ENCODE assay signal across 9 mouse cellular contexts in the genomic region with DNA sequence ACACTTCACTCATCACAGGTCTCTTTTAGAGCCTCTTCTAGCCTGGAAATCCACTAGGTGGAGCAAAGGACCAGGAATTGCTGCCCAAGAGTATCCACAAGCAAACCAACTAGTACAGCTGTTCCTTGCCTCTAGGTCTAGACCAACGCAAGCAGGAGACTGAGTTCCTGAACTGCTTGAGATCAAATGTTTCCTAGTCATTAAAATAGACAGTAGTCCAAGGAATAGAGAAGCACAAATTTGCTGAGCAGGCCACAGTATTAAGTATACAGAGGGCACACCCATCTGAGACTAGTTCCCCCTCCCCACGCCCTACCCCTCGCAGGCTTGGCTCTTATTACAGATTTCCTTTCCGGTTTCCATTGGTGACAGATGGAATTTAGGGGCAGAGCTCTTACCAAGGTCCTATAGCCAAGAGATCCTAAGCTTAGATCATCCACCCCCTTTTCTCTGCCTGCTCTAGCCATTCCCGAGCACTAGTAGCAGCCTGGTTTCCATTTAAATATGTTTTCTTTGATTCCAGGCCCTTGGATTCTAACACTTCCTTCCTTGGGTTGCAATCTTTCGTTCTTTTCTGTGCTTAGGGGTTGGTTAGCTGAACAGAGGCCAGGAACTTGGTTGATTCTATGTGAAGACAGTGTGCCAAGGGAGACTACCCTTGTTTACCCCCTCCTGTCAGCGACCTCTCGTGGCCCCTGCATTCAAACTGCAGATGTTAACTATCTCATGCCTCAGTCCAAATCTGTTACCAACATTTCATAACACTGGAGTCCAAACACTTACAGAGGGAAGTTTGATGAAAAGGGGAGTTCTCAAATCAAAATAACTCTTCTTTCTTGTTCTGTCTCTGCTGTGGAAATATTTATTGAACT. TPM values are rescaled to one million over a fixed set of nuclear protein-coding genes. Genes with fewer than 3 reads are reported as not detected.
DNase-seq lines count a peak whose midpoint lies in the region; ATAC-seq lines count a peak whose summit lies in the region.
"Had no signal": no experiment of that assay in that cellular context is flagged by ENCODE, and none has a peak within 500 bp of the region (broad histone marks: within the 10 kb centered on the region; RNA-seq: fewer than 3 reads in every experiment).

No protein-coding gene starts in this region.

- no peak overlapping the region for H3K4me2 ChIP-seq in neural tube, embryonic 14.5 days (ENCODE audit: low read depth, low read length)

- no peaks in the 10 kb centered on the region for H3K27me3 ChIP-seq in neural tube, embryonic 14.5 days (ENCODE audit: control insufficient read depth, insufficient read depth, low read length)

- peak; percentile 46 to 47 for DNase-seq in cerebellum, adult 18-20 months
- DNase-seq in cerebellum, adult 11-12 months = no peak
- peak; percentile 59 for DNase-seq in right cerebral cortex, adult 18-20 months
- DNase-seq in right cerebral cortex, postnatal 25 days = no peak
- peak; percentile 28 to 52 for DNase-seq in left cerebral cortex, adult 18-20 months (ENCODE audit: low spot score in 2 of 2)
- DNase-seq in urinary bladder, postnatal 4 days (ENCODE audit: low spot score in 2 of 2) = no peak

- H3K4me1 ChIP-seq in neural tube, embryonic 14.5 days (ENCODE audit: control insufficient read depth, insufficient read depth, low read length) = no peaks in the 10 kb centered on the region

- H3K4me3 ChIP-seq in neural tube, embryonic 14.5 days (ENCODE audit: low read depth, low read length) = no peak overlapping the region

- 62% methylated on average over 8 of the region's 8 CpGs for WGBS in neural tube, embryonic 14.5 days

- 0 out of 2 replicates have a peak, but pooled peaks have one; percentile 33 for ATAC-seq in granulocyte monocyte progenitor cell, adult 5-6 weeks (replicated peaks; ENCODE audit: poor library complexity, severe bottlenecking)
- peak; percentile 24; the same call in 1 of the 2 replicates for ATAC-seq in neural tube, embryonic 14.5 days (ENCODE audit: low read depth)

- H3K36me3 ChIP-seq in neural tube, embryonic 14.5 days (ENCODE audit: control insufficient read depth, insufficient read depth, low read length) = no peaks in the 10 kb centered on the region

- no peak overlapping the region for H3K27ac ChIP-seq in neural tube, embryonic 14.5 days (ENCODE audit: low read depth, low read length)

- no peak overlapping the region for H3K9ac ChIP-seq in neural tube, embryonic 14.5 days (replicated peaks; ENCODE audit: low read depth, low read length)

- no peaks in the 10 kb centered on the region for H3K9me3 ChIP-seq in neural tube, embryonic 14.5 days (ENCODE audit: control insufficient read depth, low read length)

RNA-seq across cellular contexts. Expression of a gene that starts 21.0 kb away (rescaled TPM):
- 3.0 and 8.1 TPM in 2 replicates for total RNA-seq in granulocyte monocyte progenitor cell, adult 5-6 weeks (2014; fragmentation: Nextera tagmentation)
- 5.0 and 5.7 TPM in 2 replicates for total RNA-seq in granulocyte monocyte progenitor cell, adult 5-6 weeks (2017)
- total RNA-seq in left cerebral cortex, adult 18-20 months (2021) = 1 to 10 TPM; 1.1 TPM
- 0.48 and 1.1 TPM in 2 replicates for polyA plus RNA-seq in neural tube, embryonic 14.5 days (2014; fragmentation: Nextera tagmentation; extraction: Ambion mirVana)

RNA-seq across cellular contexts. Expression of a gene that starts 21.6 kb away (rescaled TPM):
- total RNA-seq in granulocyte monocyte progenitor cell, adult 5-6 weeks (2014; fragmentation: Nextera tagmentation) = 36.0 and 61.0 TPM in 2 replicates
- 14.3 and 16.5 TPM in 2 replicates for total RNA-seq in granulocyte monocyte progenitor cell, adult 5-6 weeks (2017)
- 10 to 100 TPM; 69.4 to 77.0 TPM for total RNA-seq in left cerebral cortex, adult 18-20 months (2021)
- 38.6 and 55.6 TPM in 2 replicates for polyA plus RNA-seq in neural tube, embryonic 14.5 days (2014; fragmentation: Nextera tagmentation; extraction: Ambion mirVana)

RNA-seq across cellular contexts. Expression of a gene that starts 50.3 kb away (rescaled TPM):
- not detected in 2 replicates for total RNA-seq in granulocyte monocyte progenitor cell, adult 5-6 weeks (2014; fragmentation: Nextera tagmentation)
- not detected in 2 replicates for total RNA-seq in granulocyte monocyte progenitor cell, adult 5-6 weeks (2017)
- not detected for total RNA-seq in left cerebral cortex, adult 18-20 months (2021)
- not detected in 2 replicates for polyA plus RNA-seq in neural tube, embryonic 14.5 days (2014; fragmentation: Nextera tagmentation; extraction: Ambion mirVana)
- total RNA-seq: gastrocnemius, postnatal 4 days had no signal

Comparison
In these comparisons a context has a peak if more than half of its experiments do, and no peak if none do; other contexts are left out.
1. DNase-seq: peak in cerebellum, adult 18-20 months (2 of 2), right cerebral cortex, adult 18-20 months (single experiment) and left cerebral cortex, adult 18-20 months (2 of 2); none in cerebellum, adult 11-12 months (single experiment), right cerebral cortex, postnatal 25 days (single experiment) and urinary bladder, postnatal 4 days (0 of 2).